Mouse (Mus musculus) c-Kit-positive CD71-positive TER-119-positive erythroid progenitor cells, embryonic 14.5 days (primary cell): ENCODE measurements around the gene Tex10.

ENCODE experiments used
- DNase-seq: peaks from one replicate; pipeline ENCODE4 v3.0.0-alpha.2; 2013; ENCODE audit warnings: low spot score

Gene Tex10

GRCm38 (mm10) chr4:48472792-48473650 lies at the start of gene Tex10:
TSS of gene Tex10 (minus strand) at chr4:48473459.
- peak; percentile 75 for DNase-seq

- no peak for DNase-seq
Measured at GRCm38 (mm10) chr4:48510861-48511260, 37.6 kb upstream of the Tex10 start.

GRCm38 (mm10) chr4:48492510-48492909 lies 19.3 kb upstream of the Tex10 start:
- no peak for DNase-seq

GRCm38 (mm10) chr4:48491290-48491743 lies 18.1 kb upstream of the Tex10 start:
- DNase-seq: no peak

- DNase-seq: no peak
Measured at GRCm38 (mm10) chr4:48488916-48489315, 15.7 kb upstream of the Tex10 start.

GRCm38 (mm10) chr4:48481287-48481686 lies 8.0 kb upstream of the Tex10 start:
- DNase-seq: no peak

- no peak for DNase-seq
Measured at GRCm38 (mm10) chr4:48473651-48474011, 372 bp upstream of the Tex10 start.

GRCm38 (mm10) chr4:48472052-48472791 lies 1.0 kb downstream of the Tex10 start:
- DNase-seq: peak; percentile 25

- no peak for DNase-seq
Measured at GRCm38 (mm10) chr4:48470977-48471376, 2.3 kb downstream of the Tex10 start.

- DNase-seq: no peak
Measured at GRCm38 (mm10) chr4:48461060-48461459, 12.2 kb downstream of the Tex10 start.

- no peak for DNase-seq
Measured at GRCm38 (mm10) chr4:48458436-48458835, 14.8 kb downstream of the Tex10 start.

- no peak for DNase-seq
Measured at GRCm38 (mm10) chr4:48454106-48454773, 19.0 kb downstream of the Tex10 start.

- DNase-seq: no peak
Measured at GRCm38 (mm10) chr4:48428054-48428453, 45.2 kb downstream of the Tex10 start.

- no peak for DNase-seq
Measured at GRCm38 (mm10) chr4:48427413-48427812, 45.8 kb downstream of the Tex10 start.

GRCm38 (mm10) chr4:48423738-48424137 lies 49.5 kb downstream of the Tex10 start:
- DNase-seq: no peak

GRCm38 (mm10) chr4:48422633-48423032 lies 50.6 kb downstream of the Tex10 start:
- DNase-seq: no peak

- no peak for DNase-seq
Measured at GRCm38 (mm10) chr4:48418831-48419468, 54.3 kb downstream of the Tex10 start.

- no peak for DNase-seq
Measured at GRCm38 (mm10) chr4:48415838-48416335, 57.4 kb downstream of the Tex10 start.

- DNase-seq: peak; percentile 23
Measured at GRCm38 (mm10) chr4:48413473-48413872, 59.8 kb downstream of the Tex10 start.

GRCm38 (mm10) chr4:48407350-48408039 lies 65.8 kb downstream of the Tex10 start:
- DNase-seq: peak; percentile 68
